Mouse (Mus musculus) cerebral cortex, adult 2 months (tissue): ENCODE data around the gene Ypel5.

Source experiments
- WGBS: fragments of 180-500 bp; shearing (Covaris S2); methylation state at CpG from one replicate; pipeline ENCODE4 v1.1.7; 2018; 5-methylcytosine and 5-hydroxymethylcytosine counted together

Gene Ypel5

GRCm38 (mm10) chr17:72844393-72844792 is 8.1 kb downstream of the Ypel5 start:
- 98% methylated on average over 6 of the region's 6 CpGs for WGBS

- 83% methylated on average over 7 of the region's 7 CpGs for WGBS
Measured at GRCm38 (mm10) chr17:72844949-72845490, 8.8 kb downstream of the Ypel5 start.

GRCm38 (mm10) chr17:72855298-72855697 is 19.0 kb downstream of the Ypel5 start:
- WGBS = 95% methylated on average over 1 of the region's 1 CpGs

GRCm38 (mm10) chr17:72857677-72858633 is 21.7 kb downstream of the Ypel5 start:
- WGBS = 57% methylated on average over 13 of the region's 13 CpGs

GRCm38 (mm10) chr17:72863226-72863625 is 27.0 kb downstream of the Ypel5 start:
- WGBS = 76% methylated on average over 10 of the region's 10 CpGs

GRCm38 (mm10) chr17:72866624-72867245 is 30.5 kb downstream of the Ypel5 start:
- 93% methylated on average over 3 of the region's 3 CpGs for WGBS

GRCm38 (mm10) chr17:72868181-72868580 is 31.9 kb downstream of the Ypel5 start:
- 92% methylated on average over 2 of the region's 2 CpGs for WGBS

GRCm38 (mm10) chr17:72878979-72879378 is 42.7 kb downstream of the Ypel5 start:
- WGBS = 93% methylated on average over 9 of the region's 9 CpGs

GRCm38 (mm10) chr17:72880156-72880555 is 43.9 kb downstream of the Ypel5 start:
- 77% methylated on average over 3 of the region's 3 CpGs for WGBS

- WGBS = 84% methylated on average over 3 of the region's 3 CpGs
Measured at GRCm38 (mm10) chr17:72881051-72881450, 44.8 kb downstream of the Ypel5 start.

- 81% methylated on average over 1 of the region's 1 CpGs for WGBS
Measured at GRCm38 (mm10) chr17:72881804-72882203, 45.6 kb downstream of the Ypel5 start.

- 22% methylated on average over 20 of the region's 20 CpGs for WGBS
Measured at GRCm38 (mm10) chr17:72889556-72890397, 53.5 kb downstream of the Ypel5 start.

- 70% methylated on average over 8 of the region's 8 CpGs for WGBS
Measured at GRCm38 (mm10) chr17:72890398-72890898, 54.2 kb downstream of the Ypel5 start.

- WGBS = 91% methylated on average over 6 of the region's 6 CpGs
Measured at GRCm38 (mm10) chr17:72891556-72891955, 55.3 kb downstream of the Ypel5 start.

- 92% methylated on average over 3 of the region's 3 CpGs for WGBS
Measured at GRCm38 (mm10) chr17:72895506-72895905, 59.3 kb downstream of the Ypel5 start.

- WGBS = 92% methylated on average over 7 of the region's 7 CpGs
Measured at GRCm38 (mm10) chr17:72897076-72897475, 60.8 kb downstream of the Ypel5 start.

GRCm38 (mm10) chr17:72897961-72898360 is 61.7 kb downstream of the Ypel5 start:
- WGBS = 95% methylated on average over 5 of the region's 5 CpGs

GRCm38 (mm10) chr17:72898775-72899174 is 62.5 kb downstream of the Ypel5 start:
- 77% methylated on average over 3 of the region's 3 CpGs for WGBS
